Mouse (Mus musculus): ENCODE measurements at regions not wholly inside any gene's neighbourhood (a gene's known extent, or its start where the extent isn't known, plus 50 kb on each side); places are given as distances from the start of the nearest gene placed in this dataset.

GRCm38 (mm10) chrX:24169992-24170391 is 211.3 kb upstream of the Gm4985 start:
- DNase-seq (ENCODE audit: low spot score) = peak; percentile 36

DNA sequence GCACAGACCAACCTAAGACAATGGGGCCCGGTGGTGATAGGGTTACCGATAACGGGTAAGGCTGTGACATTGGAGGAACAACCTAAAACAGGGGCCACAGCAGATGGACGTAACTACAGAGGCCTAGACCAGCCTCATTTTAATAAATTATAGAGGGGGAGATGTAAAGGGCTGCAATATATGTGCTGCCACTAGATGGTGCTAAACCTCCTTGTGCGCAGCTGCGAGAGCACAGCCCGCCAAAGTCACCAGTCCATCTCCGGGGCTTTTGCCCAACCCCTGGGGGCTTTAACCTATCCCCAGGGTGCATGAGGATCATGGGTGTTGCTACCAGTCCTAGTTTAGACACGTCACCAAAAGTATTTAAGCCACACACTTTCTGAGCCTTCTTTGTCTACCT is 202.9 kb upstream of the Gm4985 start:
- peak; percentile 32 for DNase-seq (ENCODE audit: low spot score)

- peak; percentile 35 for DNase-seq (ENCODE audit: low spot score)
Observed at GRCm38 (mm10) chrX:24153277-24153873, 194.6 kb upstream of the Gm4985 start.
